Mouse (Mus musculus): Measurements from ENCODE around the gene Mtcl1.

DNA sequence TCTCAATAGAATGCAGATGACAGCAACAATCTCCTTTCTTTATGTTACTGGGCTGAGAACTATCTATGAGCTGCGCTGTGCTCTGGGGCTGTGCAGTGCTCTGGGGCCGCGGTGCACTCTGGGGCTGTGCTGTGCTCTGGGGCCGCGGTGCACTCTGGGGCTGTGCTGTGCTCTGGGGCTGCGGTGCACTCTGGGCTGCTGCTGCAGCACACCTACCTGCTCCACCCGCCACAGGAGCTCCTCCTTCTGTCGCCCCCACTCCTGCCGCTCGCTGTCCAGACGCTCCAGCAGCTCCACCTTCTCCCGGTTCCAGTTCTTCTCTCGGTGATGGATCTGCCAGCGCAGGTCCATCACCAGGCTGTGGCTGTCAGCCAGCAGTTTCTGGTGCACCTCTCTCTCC, 95.6 kb downstream of the Mtcl1 start:
- TF ChIP-seq CTCF (IDR thresholded peaks at IDR 0.05; ENCODE audit: borderline replicate concordance, control insufficient read depth, extremely low read depth, insufficient read depth, low read length, poor library complexity) = no peak
- no peak for TF ChIP-seq POLR2A (IDR thresholded peaks at IDR 0.05; ENCODE audit: control insufficient read depth, extremely low read depth, insufficient read depth, low read length, poor library complexity)
